Mouse (Mus musculus) gastrocnemius, adult 2 months (tissue): ENCODE data around the gene Cyp4a32. TPM values are rescaled to one million over a fixed set of nuclear protein-coding genes. Genes with fewer than 3 reads are reported as not detected.
"Not testable (repeated sequence)": the region's sequence is repeated elsewhere in the genome, so short reads cannot be mapped to it uniquely, and the experiment has no call there.

Experiments
- DNase-seq: peaks from one replicate; pipeline ENCODE4 v3.0.0; 2022
- H3K27ac ChIP-seq: fragments of 200-600 bp; 2 replicates; pipeline ENCODE4 v1.8.1; 2022; ENCODE audit warnings: mild to moderate bottlenecking
- H3K4me3 ChIP-seq: fragments of 200-600 bp; 2 replicates; pipeline ENCODE4 v1.8.1; 2022; ENCODE audit warnings: mild to moderate bottlenecking, moderate library complexity
- CTCF ChIP-seq: fragments of 200-600 bp; IDR thresholded peaks from 2 replicates; pipeline ENCODE4 v1.8.1; 2022; ENCODE audit warnings: antibody characterized with exemption, mild to moderate bottlenecking, moderate library complexity
- intact Hi-C: fragments of 180-260 bp; cut with DNase I; formaldehyde crosslinking; loops from one replicate; pipeline ENCODE4 v1.15.1; 2025
- total RNA-seq, 2 experiments: library from RNA; stranded (reverse); gene quantifications; 2 replicates each; pipeline ENCODE4 v1.2.3; 2021

Cyp4a32 gene
- total RNA-seq, 2 experiments from 2014 or later: not detected

DNA sequence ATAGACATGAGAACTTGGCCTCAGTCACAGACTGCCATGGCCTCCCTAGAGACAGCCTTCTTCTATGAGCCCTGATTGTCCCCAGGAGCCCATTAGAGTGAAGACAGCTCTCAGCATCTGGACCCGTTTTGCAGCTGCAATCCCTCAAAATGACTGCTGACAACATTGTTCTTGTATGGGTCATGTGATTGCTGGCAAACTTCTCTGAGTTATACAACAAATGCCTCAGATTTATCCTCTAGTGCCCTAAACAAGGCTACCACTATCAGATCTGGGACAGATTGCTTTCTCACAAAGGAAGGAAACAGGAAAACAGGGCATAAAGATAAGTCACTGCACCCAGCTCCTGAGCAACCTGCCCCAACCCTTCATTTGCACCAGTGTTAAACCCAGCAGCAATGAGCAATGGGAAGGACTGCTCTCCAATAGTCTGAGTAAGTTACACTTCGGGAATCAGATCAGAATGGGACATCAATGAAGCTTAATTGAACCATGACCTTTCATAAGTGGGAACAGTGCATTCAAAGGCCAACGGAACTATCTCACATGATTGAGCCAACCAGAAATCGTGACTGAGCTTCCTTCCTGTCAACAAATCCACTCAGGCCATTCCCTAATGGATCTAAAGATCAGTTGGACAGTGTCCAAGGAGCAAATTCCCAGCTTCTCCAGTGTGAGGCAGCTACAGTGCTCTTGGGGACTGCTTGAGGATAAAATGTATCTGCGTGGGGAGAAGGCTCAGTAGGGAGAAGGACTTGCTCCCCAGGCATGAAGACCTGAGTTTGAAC lies 42.4 kb downstream of the Cyp4a32 start:
- no peak for TF ChIP-seq CTCF
- DNase-seq: no peak
- Histone ChIP-seq H3K4me3 (no peak overlapping the region), H3K27ac (peak overlapping the region; percentile 41)
- intact Hi-C loops: no loop called here

DNA sequence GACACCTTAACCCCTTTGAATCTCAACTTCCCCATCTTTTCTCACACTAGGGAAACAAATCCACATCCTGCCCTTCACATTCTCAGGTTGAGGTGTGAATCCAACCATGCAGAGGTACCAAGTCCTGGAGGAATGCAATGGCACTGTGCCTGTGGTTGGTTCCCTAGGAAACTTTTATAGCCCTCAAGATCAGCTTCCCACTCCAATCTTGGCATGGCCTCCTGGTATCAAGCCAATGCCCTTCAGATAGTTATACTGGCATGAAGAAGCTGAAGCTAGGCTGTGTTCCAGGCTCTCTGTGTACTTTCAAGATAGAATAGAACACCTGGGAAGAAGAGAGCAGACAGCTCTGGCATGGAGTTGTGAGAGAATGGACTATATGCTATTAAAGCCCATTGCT lies 44.6 kb downstream of the Cyp4a32 start:
- no peak for DNase-seq
- Histone ChIP-seq H3K4me3 (peak overlapping the region; percentile 61), H3K27ac (no peak overlapping the region)
- intact Hi-C loops: loop anchor here (5.0 kb wide), 1 partner anchor 57 kb away; no protein-coding TSS in a partner anchor
- TF ChIP-seq CTCF: no peak

DNA sequence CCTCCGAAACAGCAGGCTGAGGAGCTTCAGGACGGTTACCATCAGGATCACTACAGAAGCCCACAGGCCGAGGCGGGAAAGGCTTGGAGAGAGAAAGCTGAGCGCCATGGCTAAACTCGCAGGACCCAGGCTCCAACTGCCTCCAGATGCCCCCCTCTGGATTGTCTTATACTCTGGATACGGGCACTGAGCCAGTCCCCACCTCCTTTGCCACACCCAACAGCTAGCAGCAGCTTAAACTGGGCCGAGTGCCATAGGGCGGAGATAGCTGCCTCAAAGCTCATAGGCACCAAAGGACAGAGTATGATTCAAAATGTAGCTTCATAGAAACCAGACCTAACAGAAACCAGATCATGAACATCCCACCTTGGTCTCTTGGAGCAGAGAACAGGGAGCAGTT lies 46.8 kb downstream of the Cyp4a32 start, which contains the start of gene Cyp4b1:
TSS of gene Cyp4b1 (minus strand) at position 144 of the 400 bp plus-strand sequence.
- no peak for TF ChIP-seq CTCF
- DNase-seq: peak; percentile 73
- peak within 1 kb of the TSS; percentile 61 for H3K4me3 ChIP-seq
- intact Hi-C loops: loop anchor here (5.0 kb wide), 1 partner anchor 55 kb away; no protein-coding TSS in a partner anchor
- peak within 1 kb of the TSS; percentile 70; the same call in 1 of the 2 replicates for H3K27ac ChIP-seq

GRCm38 (mm10) chr4:115648752-115649151 lies 48.0 kb downstream of the Cyp4a32 start:
- intact Hi-C loops: loop anchor here (5.0 kb wide), 1 partner anchor 54 kb away; no protein-coding TSS in a partner anchor

GRCm38 (mm10) chr4:115649344-115649743 lies 48.6 kb downstream of the Cyp4a32 start:
- no peak overlapping the region for H3K4me3 ChIP-seq
- DNase-seq: no peak
- TF ChIP-seq CTCF: no peak
- intact Hi-C loops: loop anchor here (5.0 kb wide), 1 partner anchor 53 kb away; no protein-coding TSS in a partner anchor
- peak overlapping the region; percentile 24 for H3K27ac ChIP-seq

More at GRCm38 (mm10) chr4:115648752-115649151, 48.0 kb downstream of the Cyp4a32 start:
- TF ChIP-seq CTCF: no peak
- Histone ChIP-seq H3K4me3 (no peak overlapping the region), H3K27ac (peak overlapping the region; percentile 8)
- peak; percentile 54 for DNase-seq

DNA sequence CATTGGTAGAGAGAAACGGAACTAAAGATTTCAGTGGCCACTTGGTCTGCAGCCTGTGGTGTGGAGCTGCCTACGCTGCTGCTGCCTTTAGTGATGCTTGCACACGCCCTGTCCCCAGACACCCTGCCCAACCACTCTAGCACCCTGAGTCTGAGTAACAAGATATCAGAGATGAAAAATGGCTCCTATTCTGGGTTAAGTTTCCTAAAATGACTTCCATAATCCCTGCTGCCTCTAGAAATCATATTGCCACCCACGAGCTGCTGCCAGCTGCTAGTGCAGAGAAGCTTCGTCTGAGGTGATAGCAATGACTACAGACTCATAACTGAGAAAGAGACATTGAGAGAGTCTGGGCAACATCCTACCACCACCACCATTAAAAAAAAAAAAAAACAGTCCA lies 50.1 kb downstream of the Cyp4a32 start:
- no peak for TF ChIP-seq CTCF
- Histone ChIP-seq H3K4me3 (no peak overlapping the region), H3K27ac (no peak overlapping the region)
- intact Hi-C loops: no loop called here
- no peak for DNase-seq

GRCm38 (mm10) chr4:115655841-115656534 lies 55.2 kb downstream of the Cyp4a32 start:
- intact Hi-C loops, DNase-seq, H3K4me3 ChIP-seq, H3K27ac ChIP-seq: not testable (repeated sequence)

GRCm38 (mm10) chr4:115656535-115656922 lies 55.8 kb downstream of the Cyp4a32 start:
- intact Hi-C loops, DNase-seq, H3K4me3 ChIP-seq, H3K27ac ChIP-seq: not testable (repeated sequence)

- intact Hi-C loops: no loop called here
- Histone ChIP-seq H3K27ac (peak overlapping the region; percentile 75), H3K4me3 (peak overlapping the region; percentile 73)
- DNase-seq: peak; percentile 32
- no peak for TF ChIP-seq CTCF
Measured at GRCm38 (mm10) chr4:115657104-115657866, 56.5 kb downstream of the Cyp4a32 start.

DNA sequence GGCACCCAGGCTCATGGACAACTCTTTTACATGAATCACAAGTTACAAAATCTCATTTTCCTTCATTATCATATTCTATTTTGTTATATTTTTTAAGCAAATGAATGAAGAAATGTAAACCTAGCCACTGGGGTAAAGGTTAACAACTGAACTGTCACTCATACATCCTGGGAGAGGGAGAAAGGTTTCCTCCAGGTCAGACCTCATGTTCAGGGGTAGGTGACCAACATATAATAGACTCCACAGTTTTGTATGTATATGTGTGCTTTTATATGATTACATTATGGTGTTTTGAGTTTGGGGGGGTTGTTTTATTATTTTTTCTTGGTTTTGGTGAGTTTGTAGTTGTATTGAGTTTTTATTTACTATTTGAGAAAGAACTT lies 57.1 kb downstream of the Cyp4a32 start:
- DNase-seq: no peak
- H3K4me3 ChIP-seq: peak overlapping the region; percentile 73
- intact Hi-C loops: no loop called here
- H3K27ac ChIP-seq: peak overlapping the region; percentile 75; the same call in 1 of the 2 replicates
- TF ChIP-seq CTCF: no peak

- no peak for DNase-seq
- no peak overlapping the region for H3K27ac ChIP-seq
- intact Hi-C loops: no loop called here
- H3K4me3 ChIP-seq: no peak overlapping the region
- TF ChIP-seq CTCF: no peak
Measured at GRCm38 (mm10) chr4:115659190-115659589, 58.4 kb downstream of the Cyp4a32 start.

Other genes with a start within 250 kb of the Cyp4a32 start
- gene Cyp4a12b, start 189.3 kb upstream of the Cyp4a32 start, total RNA-seq: not detected
- not detected for gene Cyp4a30b, start 148.4 kb upstream of the Cyp4a32 start, total RNA-seq
- not detected for gene Cyp4a14, start 104.8 kb upstream of the Cyp4a32 start, total RNA-seq
- not detected for gene Cyp4a10, start 82.7 kb upstream of the Cyp4a32 start, total RNA-seq
- gene Cyp4a31, start 37.3 kb upstream of the Cyp4a32 start, total RNA-seq: not detected
- 1 to 10 TPM; 2.6 to 4.5 TPM for gene Cyp4b1, start 46.8 kb downstream of the Cyp4a32 start, total RNA-seq
- gene Efcab14, start 136.8 kb downstream of the Cyp4a32 start, total RNA-seq: 10 to 100 TPM; 35.7 to 49.5 TPM
- 1 to 10 TPM; 2.3 to 2.8 TPM for gene Tex38, start 180.0 kb downstream of the Cyp4a32 start, total RNA-seq
- 10 to 100 TPM; 46.9 to 70.1 TPM for gene Atpaf1, start 183.8 kb downstream of the Cyp4a32 start, total RNA-seq
- gene Mob3c, start 227.1 kb downstream of the Cyp4a32 start, total RNA-seq: 1 to 10 TPM; 2.3 to 4.0 TPM
- gene Mknk1, start 238.2 kb downstream of the Cyp4a32 start, total RNA-seq: 10 to 100 TPM; 24.4 to 28.0 TPM